Mouse (Mus musculus): Measurements from ENCODE around the gene Ryr2. TPM values are rescaled to one million over a fixed set of nuclear protein-coding genes. Genes with fewer than 3 reads are reported as not detected.

Ryr2 gene
- polyA plus RNA-seq, 1 experiment from 2014 or later, result 0.25 TPM

GRCm38 (mm10) chr13:11511540-11512177 is 595.1 kb downstream of the Ryr2 start:
- DNase-seq (ENCODE audit: low spot score, missing footprints), result no peak
- no peaks in the 10 kb centered on the region for H3K9me3 ChIP-seq (ENCODE audit: control insufficient read depth, low read length)
- no peak overlapping the region for H3K4me3 ChIP-seq (ENCODE audit: low read depth, low read length)
- H3K9ac ChIP-seq (ENCODE audit: low read length), result no peak overlapping the region
- no peaks in the 10 kb centered on the region for H3K27me3 ChIP-seq (ENCODE audit: control insufficient read depth, insufficient read depth, low read length)
- H3K36me3 ChIP-seq (ENCODE audit: control insufficient read depth, insufficient read depth, low read length), result no peaks in the 10 kb centered on the region
- WGBS, result 75% methylated on average over 2 of the region's 2 CpGs
- no peak for ATAC-seq (ENCODE audit: low FRiP score)
- no peak overlapping the region for H3K27ac ChIP-seq (ENCODE audit: low read depth, low read length)
- H3K4me1 ChIP-seq (ENCODE audit: control insufficient read depth, insufficient read depth, low read length), result no peaks in the 10 kb centered on the region
- H3K4me2 ChIP-seq, result no peak overlapping the region

Other genes starting within 250 kb of the Ryr2 start
- 13.5 and 14.0 TPM in 2 replicates for gene Mtr, start 151.2 kb upstream of the Ryr2 start, polyA plus RNA-seq (2014; fragmentation: Nextera tagmentation; extraction: Ambion mirVana)
- 0.19 and 0.61 TPM in 2 replicates for gene Actn2, start 233.8 kb upstream of the Ryr2 start, polyA plus RNA-seq (2014; fragmentation: Nextera tagmentation; extraction: Ambion mirVana)